Mouse (Mus musculus): ENCODE measurements at regions not wholly inside any gene's neighbourhood (a gene's known extent, or its start where the extent isn't known, plus 50 kb on each side); places are given as distances from the start of the nearest gene placed in this dataset.

GRCm38 (mm10) chr1:137921592-137921991 lies 253.9 kb downstream of the Ptprc start:
- no peak for TF ChIP-seq CTCF (IDR thresholded peaks at IDR 0.05; ENCODE audit: extremely low read depth, insufficient read depth, low read length)
- TF ChIP-seq POLR2A (IDR thresholded peaks at IDR 0.05; ENCODE audit: extremely low read depth, insufficient read depth, low read length), result no peak

Measured in cortical plate, adult 2 months (tissue).